Mouse (Mus musculus): Measurements from ENCODE around the gene Trpc4ap. TPM values are rescaled to one million over a fixed set of nuclear protein-coding genes. Genes with fewer than 3 reads are reported as not detected.

The Trpc4ap gene
- total and polyA plus RNA-seq, 2 experiments from 2014 or later = 70.5 to 84.8 TPM

GRCm38 (mm10) chr2:155675118-155675517 lies 17.1 kb downstream of the Trpc4ap start:
- Histone ChIP-seq H3K4me2 (ENCODE audit: low read depth, low read length) (no peak overlapping the region), H3K9ac (replicated peaks; ENCODE audit: low read depth, low read length) (no peak overlapping the region), H3K27me3 (ENCODE audit: control insufficient read depth, insufficient read depth, low read length) (no peaks in the 10 kb centered on the region), H3K36me3 (replicated peaks; ENCODE audit: control insufficient read depth, insufficient read depth, low read length) (peaks cover 26% of the 10 kb centered on the region), H3K9me3 (replicated peaks; ENCODE audit: control insufficient read depth, low read length) (no peaks in the 10 kb centered on the region), H3K4me1 (ENCODE audit: control insufficient read depth, insufficient read depth) (no peaks in the 10 kb centered on the region), H3K4me3 (ENCODE audit: low read depth, low read length) (no peak overlapping the region), H3K27ac (ENCODE audit: low read depth) (no peak overlapping the region)
- no peak for TF ChIP-seq EP300 (IDR thresholded peaks at IDR 0.05; ENCODE audit: low read depth)
- ATAC-seq (ENCODE audit: insufficient read depth, low read depth) (no peak), DNase-seq (ENCODE audit: low spot score) (no peak)
- WGBS = 48% methylated on average over 4 of the region's 4 CpGs

DNA sequence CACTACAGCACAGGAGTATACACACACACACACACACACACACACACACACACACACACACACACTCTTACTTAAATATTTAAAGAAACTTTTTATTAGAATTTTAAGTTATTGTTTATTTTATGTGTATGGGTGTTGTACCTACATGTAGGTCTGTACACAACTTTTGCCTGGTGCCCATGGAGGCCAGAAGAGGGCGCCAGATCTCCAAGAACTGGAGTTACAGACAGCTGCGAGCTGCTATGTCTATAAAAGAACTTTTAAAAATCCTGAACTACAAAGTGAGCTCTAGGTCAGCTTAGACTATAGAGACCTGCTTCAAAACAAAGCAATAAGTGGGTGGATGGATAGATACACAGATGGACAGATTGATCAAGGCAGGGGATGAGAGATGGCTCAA lies 18.6 kb downstream of the Trpc4ap start:
- Histone ChIP-seq H3K9ac (replicated peaks; ENCODE audit: low read depth, low read length) (no peak overlapping the region), H3K36me3 (replicated peaks; ENCODE audit: control insufficient read depth, insufficient read depth, low read length) (peaks cover 31% of the 10 kb centered on the region), H3K27me3 (ENCODE audit: control insufficient read depth, insufficient read depth, low read length) (no peaks in the 10 kb centered on the region), H3K4me3 (ENCODE audit: low read depth, low read length) (no peak overlapping the region), H3K27ac (ENCODE audit: low read depth) (no peak overlapping the region), H3K9me3 (replicated peaks; ENCODE audit: control insufficient read depth, low read length) (no peaks in the 10 kb centered on the region), H3K4me2 (ENCODE audit: low read depth, low read length) (no peak overlapping the region), H3K4me1 (ENCODE audit: control insufficient read depth, insufficient read depth) (no peaks in the 10 kb centered on the region)
- WGBS = 27% methylated on average over 2 of the region's 2 CpGs
- DNase-seq (ENCODE audit: low spot score) (peak; percentile 35), ATAC-seq (ENCODE audit: insufficient read depth, low read depth) (no peak)
- TF ChIP-seq CTCF (IDR thresholded peaks at IDR 0.05; ENCODE audit: low read depth) = peak; percentile 61
- TF ChIP-seq EP300 (IDR thresholded peaks at IDR 0.05; ENCODE audit: low read depth) = no peak

DNA sequence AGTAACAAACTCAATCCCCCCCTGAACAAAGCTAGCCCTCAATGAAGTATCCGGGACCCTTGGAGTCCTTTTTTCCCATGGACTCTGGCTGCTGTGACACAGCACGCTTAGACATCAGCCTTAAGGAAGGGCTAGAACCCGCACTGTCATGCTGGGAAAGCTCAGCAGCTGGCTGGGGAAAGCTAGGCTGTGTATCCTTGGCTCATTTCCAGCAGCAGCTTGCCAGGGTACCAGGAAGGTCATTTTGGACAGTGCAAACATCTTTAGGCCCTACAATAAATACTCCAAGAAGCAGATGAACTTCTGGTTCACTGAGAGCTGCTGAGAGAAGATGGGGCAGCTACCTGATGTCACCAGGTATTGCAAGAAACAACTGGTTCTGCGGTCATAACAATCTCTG lies 20.9 kb downstream of the Trpc4ap start:
- H3K4me2 ChIP-seq (ENCODE audit: low read depth, low read length) = no peak overlapping the region
- 52% methylated on average over 4 of the region's 4 CpGs for WGBS
- no peaks in the 10 kb centered on the region for H3K4me1 ChIP-seq (ENCODE audit: control insufficient read depth, insufficient read depth)
- H3K36me3 ChIP-seq (replicated peaks; ENCODE audit: control insufficient read depth, insufficient read depth, low read length) = peaks cover 52% of the 10 kb centered on the region
- H3K27me3 ChIP-seq (ENCODE audit: control insufficient read depth, insufficient read depth, low read length) = no peaks in the 10 kb centered on the region
- no peaks in the 10 kb centered on the region for H3K9me3 ChIP-seq (replicated peaks; ENCODE audit: control insufficient read depth, low read length)
- TF ChIP-seq CTCF (IDR thresholded peaks at IDR 0.05; ENCODE audit: low read depth) (no peak), EP300 (IDR thresholded peaks at IDR 0.05; ENCODE audit: low read depth) (no peak)
- no peak overlapping the region for H3K4me3 ChIP-seq (ENCODE audit: low read depth, low read length)
- ATAC-seq (ENCODE audit: insufficient read depth, low read depth) = no peak
- H3K9ac ChIP-seq (replicated peaks; ENCODE audit: low read depth, low read length) = no peak overlapping the region
- H3K27ac ChIP-seq (ENCODE audit: low read depth) = no peak overlapping the region
- no peak for DNase-seq (ENCODE audit: low spot score)

DNA sequence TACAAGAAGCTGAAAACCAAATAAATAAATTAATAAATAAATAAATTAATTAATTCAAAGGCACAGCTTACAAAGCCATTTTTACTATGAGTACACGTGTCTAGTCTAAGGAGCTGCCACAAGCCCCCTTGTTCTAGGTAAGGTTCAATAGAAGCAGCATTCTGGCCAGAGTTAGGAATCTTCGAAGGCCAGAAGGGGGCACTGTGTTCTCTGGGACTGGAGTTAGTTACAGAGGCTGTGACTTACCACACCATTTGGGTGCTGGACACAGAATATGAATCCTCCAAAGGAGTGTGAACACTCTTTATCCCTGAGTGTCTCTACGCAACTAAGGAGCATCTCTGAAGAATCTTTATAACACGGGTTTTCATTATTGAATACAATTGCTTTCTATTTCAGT lies 23.7 kb downstream of the Trpc4ap start:
- H3K4me3 ChIP-seq (ENCODE audit: low read depth, low read length) = no peak overlapping the region
- H3K27me3 ChIP-seq (ENCODE audit: control insufficient read depth, insufficient read depth, low read length) = no peaks in the 10 kb centered on the region
- H3K9ac ChIP-seq (replicated peaks; ENCODE audit: low read depth, low read length) = no peak overlapping the region
- no peak overlapping the region for H3K4me2 ChIP-seq (ENCODE audit: low read depth, low read length)
- no peak overlapping the region for H3K27ac ChIP-seq (ENCODE audit: low read depth)
- no peak; the same call in 1 of the 2 replicates for ATAC-seq (ENCODE audit: insufficient read depth, low read depth)
- TF ChIP-seq EP300 (IDR thresholded peaks at IDR 0.05; ENCODE audit: low read depth) = no peak
- TF ChIP-seq CTCF (IDR thresholded peaks at IDR 0.05; ENCODE audit: low read depth) = peak; percentile 39
- WGBS = 87% methylated on average over 4 of the region's 4 CpGs
- no peak for DNase-seq (ENCODE audit: low spot score)
- H3K4me1 ChIP-seq (ENCODE audit: control insufficient read depth, insufficient read depth) = no peaks in the 10 kb centered on the region
- peaks cover 79% of the 10 kb centered on the region for H3K36me3 ChIP-seq (replicated peaks; ENCODE audit: control insufficient read depth, insufficient read depth, low read length)
- no peaks in the 10 kb centered on the region for H3K9me3 ChIP-seq (replicated peaks; ENCODE audit: control insufficient read depth, low read length)

DNA sequence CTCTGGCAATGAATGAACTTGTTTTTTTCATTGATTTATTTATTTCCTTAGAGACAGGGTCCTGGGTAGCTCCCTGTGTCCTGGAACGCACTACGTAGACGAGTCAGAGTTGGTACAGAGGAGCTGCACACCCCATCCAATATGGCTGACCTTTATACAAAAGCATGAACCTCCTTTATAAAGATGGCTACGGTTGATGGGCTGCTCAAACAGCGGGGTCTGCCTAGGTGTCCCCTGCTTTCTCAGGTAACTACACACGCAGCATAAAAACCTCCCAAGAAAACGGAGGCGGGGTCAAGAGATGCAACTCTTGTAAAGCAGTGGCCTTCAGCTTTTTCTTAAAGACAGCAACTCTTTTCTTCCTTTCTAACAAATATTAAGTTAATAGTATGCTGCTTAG lies 24.3 kb downstream of the Trpc4ap start:
- H3K27me3 ChIP-seq (ENCODE audit: control insufficient read depth, insufficient read depth, low read length) = no peaks in the 10 kb centered on the region
- TF ChIP-seq CTCF (IDR thresholded peaks at IDR 0.05; ENCODE audit: low read depth) (no peak), EP300 (IDR thresholded peaks at IDR 0.05; ENCODE audit: low read depth) (no peak)
- no peaks in the 10 kb centered on the region for H3K4me1 ChIP-seq (ENCODE audit: control insufficient read depth, insufficient read depth)
- ATAC-seq (ENCODE audit: insufficient read depth, low read depth) = no peak
- H3K4me3 ChIP-seq (ENCODE audit: low read depth, low read length) = no peak overlapping the region
- 97% methylated on average over 8 of the region's 8 CpGs for WGBS
- H3K9me3 ChIP-seq (replicated peaks; ENCODE audit: control insufficient read depth, low read length) = no peaks in the 10 kb centered on the region
- no peak overlapping the region for H3K4me2 ChIP-seq (ENCODE audit: low read depth, low read length)
- H3K36me3 ChIP-seq (replicated peaks; ENCODE audit: control insufficient read depth, insufficient read depth, low read length) = peaks cover 80% of the 10 kb centered on the region
- H3K9ac ChIP-seq (replicated peaks; ENCODE audit: low read depth, low read length) = no peak overlapping the region
- no peak overlapping the region for H3K27ac ChIP-seq (ENCODE audit: low read depth)
- DNase-seq (ENCODE audit: low spot score) = no peak

DNA sequence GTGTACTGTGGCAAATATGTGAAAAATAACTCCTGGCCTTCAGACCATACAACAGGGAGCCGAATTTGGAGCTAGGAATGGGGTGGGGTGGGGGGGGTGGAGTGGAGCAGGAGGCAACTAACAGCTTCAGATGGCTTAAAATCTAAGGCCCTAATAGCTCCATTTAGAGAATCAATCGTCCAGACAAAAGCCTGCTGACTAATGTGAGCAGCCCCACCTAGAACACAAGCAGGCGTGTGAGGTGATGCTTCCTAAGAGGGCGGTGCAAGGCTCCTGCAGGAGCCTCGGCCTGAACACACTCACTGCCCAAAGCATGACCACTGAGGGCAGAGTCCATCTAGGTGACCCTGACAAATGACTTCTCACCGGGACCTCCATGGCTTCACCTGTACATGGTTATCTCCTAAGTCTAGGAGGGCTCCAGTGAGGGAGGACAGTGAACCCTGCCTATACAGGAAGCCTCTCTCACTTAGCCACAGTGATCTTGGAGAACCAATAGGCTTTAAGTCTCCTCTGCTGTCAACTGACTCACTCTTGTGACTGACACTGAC lies 28.2 kb downstream of the Trpc4ap start:
- peaks cover 86% of the 10 kb centered on the region for H3K36me3 ChIP-seq (replicated peaks; ENCODE audit: control insufficient read depth, insufficient read depth, low read length)
- WGBS = 80% methylated on average over 6 of the region's 6 CpGs
- no peak overlapping the region for H3K4me2 ChIP-seq (ENCODE audit: low read depth, low read length)
- H3K9me3 ChIP-seq (replicated peaks; ENCODE audit: control insufficient read depth, low read length) = no peaks in the 10 kb centered on the region
- H3K9ac ChIP-seq (replicated peaks; ENCODE audit: low read depth, low read length) = no peak overlapping the region
- TF ChIP-seq CTCF (IDR thresholded peaks at IDR 0.05; ENCODE audit: low read depth) (no peak), EP300 (IDR thresholded peaks at IDR 0.05; ENCODE audit: low read depth) (no peak)
- no peak overlapping the region for H3K27ac ChIP-seq (ENCODE audit: low read depth)
- no peaks in the 10 kb centered on the region for H3K27me3 ChIP-seq (ENCODE audit: control insufficient read depth, insufficient read depth, low read length)
- H3K4me3 ChIP-seq (ENCODE audit: low read depth, low read length) = no peak overlapping the region
- ATAC-seq (ENCODE audit: insufficient read depth, low read depth) = no peak
- no peaks in the 10 kb centered on the region for H3K4me1 ChIP-seq (ENCODE audit: control insufficient read depth, insufficient read depth)
- DNase-seq (ENCODE audit: low spot score) = no peak
